Mouse (Mus musculus): ENCODE data around the gene Nlrp3.

GRCm38 (mm10) chr11:59562837-59563236, 21.5 kb downstream of the Nlrp3 start:
- TF ChIP-seq CHD2 (IDR thresholded peaks at IDR 0.05; ENCODE audit: low read depth, low read length) (no peak), ZNF384 (IDR thresholded peaks at IDR 0.05; ENCODE audit: low read depth, low read length) (no peak), HCFC1 (IDR thresholded peaks at IDR 0.05; ENCODE audit: borderline replicate concordance, insufficient read depth, low read length) (no peak)

Data from ES-E14 (cell line).